Mouse (Mus musculus) lung, postnatal 4 days (tissue): ENCODE data around the gene Gm3115.
"Not testable (repeated sequence)": the region's sequence is repeated elsewhere in the genome, so short reads cannot be mapped to it uniquely, and the experiment has no call there.

Experiments used
- DNase-seq, 2 experiments: peaks; one replicate each; pipeline ENCODE4 v3.0.0; 2021

Gene Gm3115

DNA sequence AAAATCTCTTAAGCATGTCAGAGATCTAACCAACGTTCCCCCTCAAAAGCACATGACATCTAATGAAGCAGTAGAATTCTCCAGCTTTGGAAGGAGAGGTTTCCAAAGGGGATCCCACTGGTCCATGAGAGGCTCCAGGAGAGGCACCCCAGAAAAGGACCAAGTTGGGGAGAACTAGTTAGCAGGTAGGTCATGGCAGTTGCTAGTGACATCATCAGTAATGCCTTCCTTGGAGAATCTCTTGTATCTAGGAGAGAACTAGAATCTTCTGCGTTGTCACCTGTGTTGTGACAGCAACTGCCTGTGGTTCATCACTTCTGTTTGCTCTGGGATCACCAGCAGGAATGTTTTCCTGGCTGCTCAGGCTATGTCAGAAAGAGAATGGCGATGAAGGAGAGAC lies at the start of gene Gm3115:
Gm3115 (plus strand) TSS at position 301 of the 400 bp plus-strand sequence.
- not testable (repeated sequence) for DNase-seq

DNA sequence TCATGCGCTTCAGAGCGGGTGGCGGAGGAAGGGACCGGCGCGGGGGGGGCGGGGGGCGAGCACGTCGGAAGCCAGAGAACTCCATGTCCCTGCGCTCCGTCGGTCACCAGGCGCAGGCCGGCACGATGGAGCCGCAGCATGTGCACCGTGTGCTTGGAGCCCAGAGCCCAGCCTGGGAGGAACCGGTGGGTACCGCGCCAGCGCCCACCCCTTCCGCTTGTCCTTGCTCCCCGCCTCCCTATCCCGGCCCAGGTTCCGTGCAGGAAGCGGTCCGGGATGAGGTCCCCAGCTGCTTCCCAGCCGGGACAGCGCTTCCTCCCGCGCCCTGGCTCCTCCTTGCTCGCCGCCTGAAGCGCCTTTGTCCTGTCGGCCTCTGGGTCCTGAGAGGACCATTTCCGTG lies 26.5 kb downstream of the Gm3115 start, which contains the start of gene Gm8108:
Gm8108 (plus strand) TSS at position 101 of the 400 bp plus-strand sequence.
- DNase-seq, result peak; percentile 3 to 23

DNA sequence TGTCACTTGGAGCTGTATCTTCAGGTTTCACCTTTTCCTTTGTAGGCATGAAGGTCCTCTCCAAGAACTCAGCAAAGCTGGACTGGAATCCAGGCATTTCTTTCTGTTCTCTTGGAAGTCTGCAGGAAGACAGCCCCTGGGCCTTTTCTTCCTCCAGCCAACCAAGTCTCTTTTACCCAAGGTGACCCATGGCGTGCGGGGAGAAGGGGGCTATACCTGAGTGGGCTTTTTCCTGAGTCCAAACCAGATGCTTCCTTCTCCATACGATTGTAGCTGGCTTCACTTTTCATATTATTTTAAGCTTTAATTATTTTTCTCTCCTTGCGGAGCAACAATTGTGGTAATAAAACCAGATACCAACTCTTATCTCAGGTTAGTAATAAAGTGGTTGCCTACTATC lies 57.7 kb downstream of the Gm3115 start:
- peak in 1 of 2 experiments; percentile 6 for DNase-seq
